Mouse (Mus musculus) T-helper 1 cell (primary cell): Measurements from ENCODE around the gene H13.

ENCODE experiments used
- in situ Hi-C: fragments of 300-600 bp; cut with MboI, MseI; formaldehyde crosslinking; loops from one replicate; pipeline ENCODE4 v1.15.1; 2025; ENCODE audit warnings: high pct_unique_total_duplicates

Gene H13

GRCm38 (mm10) chr2:152661163-152661562, 8.1 kb upstream of the H13 start:
- in situ Hi-C loops: loop anchor here (10.0 kb wide), 1 partner anchor 46 kb away; no protein-coding TSS in a partner anchor

GRCm38 (mm10) chr2:152666191-152666590, 3.1 kb upstream of the H13 start:
- in situ Hi-C loops: loop anchor here (10.0 kb wide), 1 partner anchor 51 kb away; no protein-coding TSS in a partner anchor

- in situ Hi-C loops: loop anchor here (10.0 kb wide), 2 partner anchors 55 to 595 kb away; no protein-coding TSS in a partner anchor
These were observed 601 bp downstream of the H13 start for GRCm38 (mm10) chr2:152669639-152670484.

- in situ Hi-C loops: loop anchor here (10.0 kb wide), 1 partner anchor 594 kb away; no protein-coding TSS in a partner anchor
These were observed 1.9 kb downstream of the H13 start for GRCm38 (mm10) chr2:152670983-152671641.

GRCm38 (mm10) chr2:152671642-152671999, 2.4 kb downstream of the H13 start:
- in situ Hi-C loops: loop anchor here (10.0 kb wide), 1 partner anchor 593 kb away; no protein-coding TSS in a partner anchor

GRCm38 (mm10) chr2:152672166-152672565, 2.9 kb downstream of the H13 start:
- in situ Hi-C loops: loop anchor here (10.0 kb wide), 1 partner anchor 593 kb away; no protein-coding TSS in a partner anchor

GRCm38 (mm10) chr2:152674148-152674547, 4.9 kb downstream of the H13 start:
- in situ Hi-C loops: loop anchor here (10.0 kb wide), 1 partner anchor 591 kb away; no protein-coding TSS in a partner anchor

- in situ Hi-C loops: loop anchor here (10.0 kb wide), 1 partner anchor 589 kb away; no protein-coding TSS in a partner anchor
These were observed 6.1 kb downstream of the H13 start for GRCm38 (mm10) chr2:152675252-152675791.

GRCm38 (mm10) chr2:152678302-152678701, 9.0 kb downstream of the H13 start:
- in situ Hi-C loops: loop anchor here (10.0 kb wide), 1 partner anchor 586 kb away; no protein-coding TSS in a partner anchor

- in situ Hi-C loops: loop anchor here (10.0 kb wide), 1 partner anchor 586 kb away; no protein-coding TSS in a partner anchor
These were observed 9.7 kb downstream of the H13 start for GRCm38 (mm10) chr2:152678925-152679324.

- in situ Hi-C loops: loop anchor here (10.0 kb wide), 1 partner anchor 585 kb away; no protein-coding TSS in a partner anchor
These were observed 10.6 kb downstream of the H13 start for GRCm38 (mm10) chr2:152679701-152680355.

- in situ Hi-C loops: no loop called here
These were observed 13.8 kb downstream of the H13 start for GRCm38 (mm10) chr2:152683086-152683485.

GRCm38 (mm10) chr2:152686399-152686798, 17.1 kb downstream of the H13 start:
- in situ Hi-C loops: no loop called here

GRCm38 (mm10) chr2:152686806-152687267, 17.6 kb downstream of the H13 start, which contains the start of gene Mcts2:
TSS of gene Mcts2 (plus strand) at chr2:152687035.
- in situ Hi-C loops: no loop called here

GRCm38 (mm10) chr2:152691564-152692217, 22.4 kb downstream of the H13 start:
- in situ Hi-C loops: loop anchor here (5.0 kb wide), 2 partner anchors 76 to 141 kb away; partner anchors contain the start of gene Bcl2l1

GRCm38 (mm10) chr2:152693233-152693632, 24.0 kb downstream of the H13 start:
- in situ Hi-C loops: loop anchor here (5.0 kb wide), 2 partner anchors 74 to 139 kb away; partner anchors contain the start of gene Bcl2l1

GRCm38 (mm10) chr2:152693735-152694134, 24.5 kb downstream of the H13 start:
- in situ Hi-C loops: loop anchor here (5.0 kb wide), 2 partner anchors 74 to 139 kb away; partner anchors contain the start of gene Bcl2l1

- in situ Hi-C loops: loop anchor here (5.0 kb wide), 2 partner anchors 73 to 138 kb away; partner anchors contain the start of gene Bcl2l1
These were observed 25.4 kb downstream of the H13 start for GRCm38 (mm10) chr2:152694708-152695107.

- in situ Hi-C loops: no loop called here
These were observed 26.8 kb downstream of the H13 start for GRCm38 (mm10) chr2:152696016-152696415.
